Mouse (Mus musculus) embryo, embryonic 10 days (tissue): ENCODE results near the gene Wfdc5.

Source experiments
- DNase-seq: peaks from one replicate; pipeline ENCODE4 v3.0.0-alpha.2; 2015; ENCODE audit warnings: low spot score

Wfdc5 gene

DNA sequence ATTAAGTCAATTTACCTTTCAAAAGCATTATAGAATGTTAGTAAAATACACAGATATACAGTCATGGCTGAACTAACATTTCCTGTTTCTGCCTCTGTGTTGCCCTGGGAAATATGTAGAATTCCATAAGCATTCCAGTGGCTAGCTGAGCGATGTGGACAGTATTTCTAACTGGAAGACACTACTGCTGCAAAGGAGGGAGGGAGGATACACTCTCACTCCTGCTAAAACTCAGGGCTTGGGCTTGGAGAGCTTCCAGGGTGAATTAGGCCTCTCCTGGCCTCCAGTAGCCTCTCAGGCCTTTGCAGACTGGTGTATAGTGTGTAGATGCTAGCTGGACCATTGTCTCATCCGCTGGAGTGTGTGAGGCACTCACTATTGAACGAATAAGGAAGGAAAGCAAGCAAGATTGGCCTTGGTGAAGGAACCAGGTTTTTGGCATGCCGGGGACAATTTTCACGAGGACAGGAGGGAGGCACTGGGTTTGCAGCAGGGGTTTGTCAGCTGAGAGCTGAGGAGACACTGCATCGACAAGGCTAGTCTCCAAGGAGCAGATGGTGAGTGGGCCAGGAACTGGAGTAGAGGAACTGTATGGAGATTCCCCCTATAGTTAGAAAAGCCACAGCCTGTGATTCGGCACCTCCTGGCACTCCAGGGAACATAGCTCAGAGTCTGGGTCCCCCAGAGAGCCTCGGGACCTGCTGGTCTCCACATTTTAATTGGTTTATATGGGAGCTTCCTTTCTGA is 7.7 kb downstream of the Wfdc5 start:
- no peak for DNase-seq

DNA sequence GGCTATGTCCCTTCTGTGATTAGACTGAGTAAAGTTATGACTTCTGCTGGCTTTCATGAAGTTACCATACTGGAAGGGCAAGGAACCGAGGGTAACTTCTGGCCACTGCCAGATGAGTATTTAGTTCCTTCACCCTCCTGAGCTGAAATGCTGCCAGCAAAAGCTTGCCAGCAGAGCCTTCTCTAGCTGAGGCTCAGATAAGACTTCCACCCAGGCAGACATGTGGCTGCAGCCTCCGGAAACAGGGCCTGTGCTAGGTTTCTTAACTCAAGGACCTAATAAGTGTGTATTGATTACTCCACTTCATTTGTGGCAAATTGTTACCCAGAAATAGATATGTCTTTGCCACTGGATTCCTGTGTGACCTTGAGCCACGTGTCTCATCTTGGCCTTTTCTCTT is 9.1 kb downstream of the Wfdc5 start:
- no peak for DNase-seq

DNA sequence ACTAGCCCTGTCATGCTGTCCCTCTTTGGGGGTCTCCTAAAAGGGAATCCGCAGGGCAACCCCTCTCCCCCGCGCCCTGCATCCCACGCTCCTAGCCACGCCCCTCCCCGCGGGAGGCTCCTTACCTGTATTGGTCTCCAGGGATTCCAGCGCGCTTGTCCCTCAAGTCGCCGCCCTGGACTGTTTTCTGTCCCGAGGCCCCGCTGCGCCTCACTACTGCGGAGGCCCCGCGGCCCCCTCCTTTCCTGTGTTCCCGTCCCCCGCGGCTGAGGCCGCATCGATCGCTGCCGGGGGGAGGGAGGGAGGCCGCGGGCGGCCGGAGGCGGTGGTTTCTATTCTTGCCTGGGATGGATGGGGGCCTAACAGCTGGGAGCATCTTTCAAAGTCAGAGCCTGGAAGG is 11.6 kb downstream of the Wfdc5 start, which contains the start of gene Kcns1:
Gene Kcns1 (minus strand): TSS at position 212 of the 400 bp plus-strand sequence.
- no peak for DNase-seq

DNA sequence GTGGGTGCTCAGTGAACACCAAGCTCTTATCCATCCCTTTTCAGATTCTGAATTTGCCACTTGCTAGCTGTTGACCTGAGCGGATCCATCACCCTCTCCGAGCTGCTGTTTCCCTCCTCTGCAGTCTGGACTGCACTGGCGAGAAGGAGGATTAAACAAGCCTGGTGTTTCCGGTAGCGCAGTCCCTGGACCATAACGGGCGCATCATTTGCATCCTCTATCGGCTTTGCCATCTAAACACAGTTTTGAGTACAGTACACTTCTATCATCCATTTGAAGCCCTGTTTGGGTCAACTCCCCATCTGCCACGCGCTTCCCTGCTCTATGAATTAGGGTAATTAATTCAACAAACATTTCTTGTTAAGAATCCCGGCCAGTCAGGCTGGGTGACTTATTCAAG is 12.2 kb downstream of the Wfdc5 start:
- peak; percentile 28 for DNase-seq

- DNase-seq = peak; percentile 11
Measured at GRCm38 (mm10) chr2:164168571-164168946, 14.0 kb downstream of the Wfdc5 start.

DNA sequence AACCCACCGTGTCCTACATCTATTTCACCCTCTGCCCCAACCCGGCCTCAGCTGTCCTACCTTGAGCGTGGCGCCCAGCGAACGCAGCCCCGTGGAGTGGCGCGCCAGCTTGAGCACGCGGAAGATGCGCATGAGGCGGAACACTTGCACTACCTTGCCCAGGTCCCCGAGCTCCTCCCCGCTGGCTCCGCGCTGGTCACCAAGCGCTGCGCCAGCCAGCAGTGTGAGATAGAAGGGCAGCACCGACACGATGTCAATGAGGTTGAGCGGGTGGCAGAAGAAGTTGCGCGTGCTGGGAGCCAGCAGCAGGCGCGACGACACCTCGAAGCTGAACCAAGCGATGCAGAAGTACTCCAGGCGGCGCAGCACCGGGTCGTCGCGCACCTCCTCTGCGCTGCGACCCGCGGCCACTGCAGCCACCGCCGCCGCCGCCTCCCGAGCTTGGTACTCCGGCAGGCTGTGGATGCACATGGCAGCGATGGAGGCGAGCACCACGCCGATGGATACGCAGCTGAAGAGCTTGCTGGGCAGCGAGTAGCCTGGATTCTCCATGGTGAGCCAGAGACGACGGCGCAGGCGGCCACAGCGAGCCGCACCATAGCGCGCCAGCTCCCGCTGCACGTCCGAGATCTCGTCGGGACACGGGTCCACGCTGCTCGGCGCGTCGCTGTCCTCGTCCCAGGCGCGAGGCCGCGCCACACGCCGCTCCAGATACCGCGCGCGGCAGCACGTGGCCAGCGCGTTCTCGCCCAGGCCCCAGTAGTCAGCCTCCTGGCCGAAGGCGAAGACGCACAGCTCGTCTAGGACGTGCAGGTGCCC is 14.6 kb downstream of the Wfdc5 start:
- peak; percentile 45 for DNase-seq

- no peak for DNase-seq
Measured at GRCm38 (mm10) chr2:164164941-164165340, 17.6 kb downstream of the Wfdc5 start.

- DNase-seq = no peak
Measured at GRCm38 (mm10) chr2:164161515-164162055, 21.0 kb downstream of the Wfdc5 start.

DNA sequence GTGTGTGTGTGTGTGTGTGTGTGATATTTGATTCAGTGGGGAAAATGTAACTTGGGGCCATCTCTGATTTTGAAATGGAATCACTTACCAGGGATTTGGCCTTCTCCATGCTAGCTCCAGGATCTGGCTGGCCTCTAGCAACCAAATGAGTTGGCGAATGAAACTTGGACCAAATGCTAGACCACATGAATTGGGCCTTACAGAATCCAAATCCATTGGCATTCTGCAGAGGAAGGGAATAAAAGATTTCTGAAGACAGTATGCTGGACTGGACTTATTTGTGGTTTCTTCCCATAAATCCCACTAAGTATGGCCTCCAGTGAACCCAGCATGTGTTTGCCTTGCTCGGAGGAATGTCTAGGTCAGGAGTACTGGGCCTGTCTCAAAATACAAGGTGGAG is 23.7 kb downstream of the Wfdc5 start:
- DNase-seq = no peak

DNA sequence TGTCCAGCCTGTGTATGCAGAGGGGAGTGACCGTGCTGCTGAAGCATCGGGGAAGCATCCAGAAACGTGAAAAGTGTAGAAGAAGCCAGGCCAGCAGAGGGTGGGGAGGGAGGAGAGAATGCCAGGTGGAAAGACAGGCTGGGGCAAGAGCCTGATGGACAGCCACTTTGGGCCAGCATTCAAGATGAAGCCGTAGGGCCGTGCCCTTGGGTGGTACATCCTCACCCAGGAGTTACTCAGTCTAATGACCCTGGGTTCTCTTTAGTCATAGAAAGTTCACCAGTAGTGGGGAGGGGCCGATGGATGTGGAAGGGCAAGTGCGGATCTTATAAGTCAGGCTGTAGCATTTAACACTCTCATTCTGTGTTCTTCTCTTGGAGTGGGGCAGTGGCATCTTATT is 26.4 kb downstream of the Wfdc5 start:
- DNase-seq = no peak

DNA sequence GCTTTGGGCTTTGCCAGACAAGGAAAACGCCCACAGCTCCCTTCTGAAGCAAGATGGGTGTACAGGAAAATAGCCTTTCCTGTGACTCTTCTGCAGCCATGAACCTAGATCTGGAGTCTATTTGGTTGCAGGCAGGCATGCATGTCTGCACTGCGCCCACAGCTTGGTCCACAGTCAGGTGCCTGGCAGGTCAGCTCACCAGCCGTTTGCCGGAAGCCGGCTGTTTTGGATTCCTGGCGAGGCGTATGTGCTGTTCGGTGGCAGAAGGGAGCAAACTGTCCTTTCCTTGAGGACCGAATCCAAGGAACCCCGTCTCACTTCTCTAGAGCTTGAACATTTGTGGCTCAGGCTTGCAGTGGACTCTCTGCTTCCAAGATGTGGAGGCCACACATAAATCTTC is 28.5 kb downstream of the Wfdc5 start:
- no peak for DNase-seq

DNA sequence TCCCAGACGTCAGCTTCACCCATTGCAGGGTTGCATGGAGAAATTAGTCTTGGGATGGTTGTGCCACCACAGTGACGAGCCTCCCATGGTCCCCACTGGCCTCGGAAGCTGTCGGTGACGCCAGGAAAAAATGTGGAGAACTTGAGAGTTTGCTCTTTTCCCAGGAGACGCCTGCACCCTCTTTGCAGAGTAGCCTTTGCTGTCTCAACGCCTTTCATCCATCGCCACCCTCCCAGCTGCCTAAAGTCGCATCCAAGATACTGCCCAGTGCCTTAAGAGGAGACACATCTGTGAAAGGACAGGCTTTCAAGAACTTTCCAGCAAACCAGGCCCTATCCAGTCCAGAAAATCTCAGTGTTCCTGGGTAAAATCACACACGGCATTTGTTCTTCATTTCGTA is 30.2 kb downstream of the Wfdc5 start:
- DNase-seq = no peak

GRCm38 (mm10) chr2:164150086-164150760 is 32.3 kb downstream of the Wfdc5 start:
- peak; percentile 47 for DNase-seq

GRCm38 (mm10) chr2:164146556-164146955 is 36.0 kb downstream of the Wfdc5 start:
- no peak for DNase-seq

DNA sequence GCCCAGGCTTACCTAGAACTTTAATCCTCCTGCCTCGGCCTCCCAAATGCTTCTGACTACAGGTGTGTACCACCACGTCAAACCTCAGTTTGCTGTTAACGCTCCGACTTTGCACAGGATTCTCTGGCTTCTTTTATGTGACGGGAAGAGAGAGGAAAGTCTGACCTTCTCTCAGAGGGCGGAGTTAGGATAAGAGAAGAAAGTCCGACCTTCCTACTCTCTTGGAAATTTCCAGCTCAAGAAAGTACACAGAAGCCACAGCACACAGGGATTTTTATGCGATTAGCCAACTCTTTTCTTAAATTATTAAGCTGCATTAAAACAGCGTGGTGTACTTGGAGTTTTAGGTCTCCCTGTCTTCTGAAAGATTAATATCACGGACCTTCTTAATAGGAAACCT is 38.0 kb downstream of the Wfdc5 start:
- no peak for DNase-seq

- DNase-seq = no peak
Measured at GRCm38 (mm10) chr2:164144025-164144424, 38.5 kb downstream of the Wfdc5 start.

DNA sequence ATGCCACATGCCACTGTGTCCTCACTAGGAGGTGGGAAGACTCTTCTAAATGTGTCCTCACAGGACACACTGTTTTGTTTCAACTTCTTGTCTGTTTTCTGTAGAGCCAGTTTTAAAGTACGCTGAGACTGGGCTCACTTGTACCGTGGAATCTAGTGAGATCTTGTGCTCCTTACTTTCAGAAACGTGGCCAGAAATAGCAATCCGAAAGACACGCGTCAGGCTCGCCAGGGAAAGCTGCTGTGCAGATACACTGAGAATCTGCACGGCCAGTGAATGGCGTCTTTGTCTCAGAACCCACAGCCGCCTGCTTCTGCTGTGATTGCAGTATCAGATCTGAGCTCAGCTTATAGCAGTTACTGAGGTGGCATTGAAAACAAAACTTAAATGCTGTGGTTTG is 40.5 kb downstream of the Wfdc5 start:
- no peak for DNase-seq

- DNase-seq = no peak
Measured at GRCm38 (mm10) chr2:164137754-164138153, 44.8 kb downstream of the Wfdc5 start.

DNA sequence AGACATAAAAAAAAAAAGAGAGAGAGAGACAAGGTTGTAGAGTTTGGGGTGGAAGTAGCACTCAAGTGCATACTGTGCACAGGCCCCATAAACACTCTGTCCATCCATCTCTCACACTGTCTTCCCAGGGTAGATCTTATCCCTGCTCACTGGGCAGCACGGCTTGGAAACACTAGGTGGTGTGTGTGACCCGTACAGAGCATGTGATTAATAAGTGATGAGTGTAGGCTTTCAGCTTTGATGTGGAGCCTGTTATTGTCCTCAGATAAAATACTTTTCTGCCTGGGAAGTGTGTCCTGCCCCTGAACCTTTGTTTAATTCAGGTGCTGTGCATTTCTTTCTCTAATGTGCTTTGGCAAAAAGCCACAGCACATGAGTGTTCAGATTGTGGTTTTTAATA is 46.1 kb downstream of the Wfdc5 start:
- no peak for DNase-seq

GRCm38 (mm10) chr2:164135367-164135766 is 47.2 kb downstream of the Wfdc5 start:
- DNase-seq = no peak

DNA sequence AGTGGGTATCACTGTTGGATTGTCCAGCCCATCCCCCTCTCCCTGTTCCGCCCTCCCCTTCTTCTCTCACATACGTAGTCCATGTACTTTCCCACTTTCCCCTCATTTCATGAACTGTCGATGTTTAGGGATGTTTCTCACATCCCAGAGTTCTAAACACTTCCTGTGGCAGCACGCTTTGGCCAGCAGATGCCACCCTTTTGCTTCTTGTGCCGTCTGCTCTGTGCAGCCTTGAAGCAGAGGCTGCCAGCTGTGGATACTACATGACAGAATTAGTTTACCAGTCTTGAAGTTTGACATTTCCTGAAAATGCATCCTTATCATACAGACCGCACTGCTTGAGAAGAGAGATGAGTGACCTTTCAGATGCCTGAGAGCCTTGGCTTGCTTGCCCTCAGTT is 48.0 kb downstream of the Wfdc5 start:
- no peak for DNase-seq

GRCm38 (mm10) chr2:164131586-164131985 is 51.0 kb downstream of the Wfdc5 start:
- DNase-seq = no peak
